Mouse (Mus musculus) limb, embryonic 13.5 days (tissue): ENCODE results near the gene Klhl28. TPM values are rescaled to one million over a fixed set of nuclear protein-coding genes. Genes with fewer than 3 reads are reported as not detected.

ENCODE experiments used
- ATAC-seq: fragments of 200-750 bp; cut with Nextera tagmentation; 2 replicates; pipeline ENCODE4 v1.8.0; 2017; ENCODE audit warnings: low read depth, moderate number of reproducible peaks, moderate TSS enrichment; ENCODE audit not compliant: low FRiP score
- H3K27ac ChIP-seq: fragments of 300-500 bp; sonication (generic); 2 replicates; pipeline ENCODE4 v1.5.1; 2015; ENCODE audit warnings: inconsistent platforms, mild to moderate bottlenecking, moderate library complexity
- H3K27me3 ChIP-seq: fragments of 300-500 bp; sonication (generic); 2 replicates; pipeline ENCODE4 v1.6.1; 2015; ENCODE audit warnings: mild to moderate bottlenecking, inconsistent platforms
- H3K36me3 ChIP-seq: fragments of 300-500 bp; sonication (generic); 2 replicates; pipeline ENCODE4 v1.6.1; 2015; ENCODE audit warnings: inconsistent platforms, mild to moderate bottlenecking, moderate library complexity
- H3K4me1 ChIP-seq: fragments of 300-500 bp; sonication (generic); 2 replicates; pipeline ENCODE4 v1.6.1; 2015; ENCODE audit warnings: inconsistent platforms
- H3K4me2 ChIP-seq: fragments of 300-500 bp; sonication (generic); replicated peaks from 2 replicates; pipeline ENCODE4 v1.6.1; 2015; ENCODE audit warnings: inconsistent platforms, mild to moderate bottlenecking, moderate library complexity
- H3K4me3 ChIP-seq: fragments of 300-500 bp; sonication (generic); 2 replicates; pipeline ENCODE4 v1.5.1; 2015; ENCODE audit warnings: moderate library complexity, mild to moderate bottlenecking, inconsistent platforms
- H3K9ac ChIP-seq: fragments of 300-500 bp; sonication (generic); 2 replicates; pipeline ENCODE4 v1.6.1; 2015; ENCODE audit warnings: mild to moderate bottlenecking, inconsistent platforms
- H3K9me3 ChIP-seq: fragments of 300-500 bp; sonication (generic); 2 replicates; pipeline ENCODE4 v1.6.1; 2016; ENCODE audit warnings: inconsistent platforms
- WGBS: fragments of 180-500 bp; shearing (Covaris S2); methylation state at CpG from one replicate; pipeline ENCODE4 v1.1.7; 2015; 5-methylcytosine and 5-hydroxymethylcytosine counted together
- polyA plus RNA-seq: library from polyadenylated mRNA; unstranded; fragments of >200 nt; fragmentation: Nextera tagmentation; extraction: Ambion mirVana; gene quantifications from 2 replicates; pipeline ENCODE4 v1.2.1, GENCODE M21; 2015

The Klhl28 gene
- polyA plus RNA-seq, result 14.4 and 15.3 TPM in 2 replicates

GRCm38 (mm10) chr12:64965124-64966026, at the start of gene Klhl28, which contains the start of gene Togaram1:
Klhl28 (minus strand) TSS chr12:64965534.
Togaram1 (plus strand) TSS chr12:64965804.
- no peaks in the 10 kb centered on the region for H3K27me3 ChIP-seq
- no peaks in the 10 kb centered on the region for H3K9me3 ChIP-seq
- no peaks in the 10 kb centered on the region for H3K36me3 ChIP-seq
- ATAC-seq, result peak; percentile 99
- WGBS, result under 1% methylated on average over 45 of the region's 45 CpGs
- peak within 1 kb of the TSS; percentile 88 for H3K9ac ChIP-seq
- H3K4me1 ChIP-seq, result peaks cover 34% of the 10 kb centered on the region
- peak within 1 kb of the TSS; percentile 87 for H3K27ac ChIP-seq
- peak within 1 kb of the TSS; percentile 91 for H3K4me3 ChIP-seq
- peak within 1 kb of the TSS; percentile 96 for H3K4me2 ChIP-seq

DNA sequence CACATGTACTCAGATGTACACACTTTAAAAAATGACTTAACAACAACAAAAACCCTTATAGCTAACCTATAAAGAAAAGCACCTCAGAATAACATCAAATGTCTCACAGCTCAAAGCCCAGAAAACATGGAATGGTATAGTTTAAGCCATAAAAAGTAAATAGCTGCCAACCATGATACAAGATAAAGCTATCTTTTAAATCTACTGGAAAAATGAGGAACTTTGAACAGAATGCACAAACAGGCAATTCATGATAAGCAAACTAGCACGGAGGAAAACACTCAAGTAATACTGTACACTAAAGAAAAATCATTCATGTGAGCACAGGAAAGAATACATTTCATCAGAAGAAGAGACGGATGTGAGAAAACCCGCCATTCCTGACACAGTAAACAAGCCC, 42.4 kb upstream of the Klhl28 start:
- no peak for ATAC-seq
- no peaks in the 10 kb centered on the region for H3K27me3 ChIP-seq
- H3K9me3 ChIP-seq, result no peaks in the 10 kb centered on the region
- H3K4me2 ChIP-seq, result no peak overlapping the region
- no peaks in the 10 kb centered on the region for H3K4me1 ChIP-seq
- WGBS, result 89% methylated on average over 3 of the region's 3 CpGs
- H3K36me3 ChIP-seq, result peaks cover 70% of the 10 kb centered on the region
- H3K27ac ChIP-seq, result no peak overlapping the region
- no peak overlapping the region for H3K4me3 ChIP-seq
- H3K9ac ChIP-seq, result no peak overlapping the region

GRCm38 (mm10) chr12:64977518-64977917, 12.2 kb upstream of the Klhl28 start:
- Histone ChIP-seq H3K27ac (no peak overlapping the region), H3K4me1 (0 out of 2 replicates have a peak, but pooled peaks cover 3% of the 10 kb centered on the region), H3K27me3 (no peaks in the 10 kb centered on the region), H3K36me3 (peaks cover 36% of the 10 kb centered on the region), H3K9ac (no peak overlapping the region), H3K4me3 (no peak overlapping the region), H3K9me3 (no peaks in the 10 kb centered on the region), H3K4me2 (no peak overlapping the region)
- ATAC-seq, result no peak
- 81% methylated on average over 1 of the region's 1 CpGs for WGBS

- H3K27me3 ChIP-seq, result no peaks in the 10 kb centered on the region
- ATAC-seq, result no peak
- H3K4me2 ChIP-seq, result no peak overlapping the region
- 28% methylated on average over 1 of the region's 1 CpGs for WGBS
- H3K9ac ChIP-seq, result no peak overlapping the region
- H3K9me3 ChIP-seq, result no peaks in the 10 kb centered on the region
- H3K36me3 ChIP-seq, result peaks cover 33% of the 10 kb centered on the region
- H3K27ac ChIP-seq, result no peak overlapping the region
- H3K4me3 ChIP-seq, result no peak overlapping the region
- peaks cover 11% of the 10 kb centered on the region for H3K4me1 ChIP-seq
Measured at GRCm38 (mm10) chr12:64976191-64976590, 10.9 kb upstream of the Klhl28 start.

DNA sequence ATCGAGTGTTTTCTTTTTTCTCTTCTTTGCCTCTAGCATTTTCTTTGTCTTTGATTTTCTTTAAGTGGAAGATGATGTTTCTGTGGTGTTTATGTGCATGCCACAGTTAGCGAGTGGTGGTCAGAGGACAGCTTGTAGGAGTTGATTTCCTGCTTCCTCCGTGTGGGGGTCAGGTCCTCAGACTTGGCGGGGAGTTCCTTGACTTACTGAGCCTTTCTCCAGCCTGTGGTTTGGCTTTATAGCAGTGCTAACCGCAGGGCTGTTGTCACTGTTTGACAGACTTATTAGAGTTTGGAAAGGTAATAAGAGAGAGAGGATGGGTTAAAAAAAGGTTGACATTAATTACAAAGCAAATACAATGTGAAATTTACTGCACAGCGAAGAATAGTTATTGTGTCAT, 10.2 kb upstream of the Klhl28 start:
- Histone ChIP-seq H3K4me2 (no peak overlapping the region), H3K4me1 (peaks cover 18% of the 10 kb centered on the region), H3K36me3 (peaks cover 31% of the 10 kb centered on the region), H3K9me3 (no peaks in the 10 kb centered on the region), H3K4me3 (no peak overlapping the region), H3K27ac (no peak overlapping the region), H3K9ac (no peak overlapping the region), H3K27me3 (no peaks in the 10 kb centered on the region)
- ATAC-seq, result no peak
- WGBS, result 41% methylated on average over 6 of the region's 6 CpGs

DNA sequence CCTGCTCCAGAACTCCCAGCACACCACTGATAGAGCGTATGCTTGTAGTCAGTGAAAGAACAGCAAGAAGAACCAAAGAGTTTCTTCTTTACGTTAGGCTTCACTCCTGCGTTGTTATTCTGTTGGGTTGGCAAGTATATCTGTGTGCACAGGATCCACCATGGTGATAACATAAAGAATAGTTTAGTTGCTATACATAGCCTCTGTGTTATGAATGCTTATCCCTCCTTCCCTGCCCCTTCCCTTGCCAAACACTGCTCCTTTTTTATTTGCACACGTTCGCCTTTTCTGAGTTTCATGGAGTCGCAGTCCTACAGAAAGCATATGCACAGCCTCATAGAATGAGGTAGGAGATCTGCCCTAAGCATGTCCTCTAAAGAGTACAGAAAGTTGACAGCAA, 6.7 kb upstream of the Klhl28 start:
- Histone ChIP-seq H3K9me3 (no peaks in the 10 kb centered on the region), H3K27me3 (no peaks in the 10 kb centered on the region), H3K4me3 (no peak overlapping the region), H3K4me2 (peak overlapping the region; percentile 14), H3K36me3 (peaks cover 2% of the 10 kb centered on the region), H3K9ac (no peak overlapping the region), H3K4me1 (peaks cover 41% of the 10 kb centered on the region), H3K27ac (no peak overlapping the region)
- WGBS, result 86% methylated on average over 6 of the region's 6 CpGs
- no peak for ATAC-seq

GRCm38 (mm10) chr12:64971399-64971798, 6.1 kb upstream of the Klhl28 start:
- no peaks in the 10 kb centered on the region for H3K27me3 ChIP-seq
- H3K4me2 ChIP-seq, result peak overlapping the region; percentile 36
- H3K4me3 ChIP-seq, result no peak overlapping the region
- no peaks in the 10 kb centered on the region; the same call in 1 of the 2 replicates for H3K36me3 ChIP-seq
- ATAC-seq, result no peak
- peaks cover 47% of the 10 kb centered on the region for H3K4me1 ChIP-seq
- no peak overlapping the region for H3K27ac ChIP-seq
- no peaks in the 10 kb centered on the region for H3K9me3 ChIP-seq
- H3K9ac ChIP-seq, result no peak overlapping the region

- Histone ChIP-seq H3K27me3 (no peaks in the 10 kb centered on the region), H3K9me3 (no peaks in the 10 kb centered on the region), H3K4me2 (peak overlapping the region; percentile 96), H3K4me3 (peak overlapping the region; percentile 91), H3K4me1 (peaks cover 50% of the 10 kb centered on the region), H3K9ac (peak overlapping the region; percentile 88), H3K36me3 (no peaks in the 10 kb centered on the region; the same call in 1 of the 2 replicates), H3K27ac (no peak overlapping the region)
- WGBS, result 5% methylated on average over 2 of the region's 2 CpGs
- no peak for ATAC-seq
Measured at GRCm38 (mm10) chr12:64968067-64968466, 2.7 kb upstream of the Klhl28 start.

GRCm38 (mm10) chr12:64967470-64967869, 2.1 kb upstream of the Klhl28 start:
- Histone ChIP-seq H3K27me3 (no peaks in the 10 kb centered on the region), H3K9me3 (no peaks in the 10 kb centered on the region), H3K4me2 (peak overlapping the region; percentile 96), H3K27ac (peak overlapping the region; percentile 6; the same call in 1 of the 2 replicates), H3K4me3 (peak overlapping the region; percentile 91), H3K4me1 (peaks cover 50% of the 10 kb centered on the region), H3K36me3 (no peaks in the 10 kb centered on the region; the same call in 1 of the 2 replicates), H3K9ac (peak overlapping the region; percentile 88)
- no peak for ATAC-seq
- 1% methylated on average over 9 of the region's 9 CpGs for WGBS

- no peaks in the 10 kb centered on the region for H3K27me3 ChIP-seq
- peak overlapping the region; percentile 96 for H3K4me2 ChIP-seq
- H3K4me3 ChIP-seq, result peak overlapping the region; percentile 91
- H3K27ac ChIP-seq, result peak overlapping the region; percentile 87
- H3K9ac ChIP-seq, result peak overlapping the region; percentile 88
- no peaks in the 10 kb centered on the region; the same call in 1 of the 2 replicates for H3K36me3 ChIP-seq
- no peak for ATAC-seq
- 3% methylated on average over 19 of the region's 19 CpGs for WGBS
- H3K9me3 ChIP-seq, result no peaks in the 10 kb centered on the region
- H3K4me1 ChIP-seq, result peaks cover 46% of the 10 kb centered on the region
Measured at GRCm38 (mm10) chr12:64966652-64967435, 1.5 kb upstream of the Klhl28 start.

DNA sequence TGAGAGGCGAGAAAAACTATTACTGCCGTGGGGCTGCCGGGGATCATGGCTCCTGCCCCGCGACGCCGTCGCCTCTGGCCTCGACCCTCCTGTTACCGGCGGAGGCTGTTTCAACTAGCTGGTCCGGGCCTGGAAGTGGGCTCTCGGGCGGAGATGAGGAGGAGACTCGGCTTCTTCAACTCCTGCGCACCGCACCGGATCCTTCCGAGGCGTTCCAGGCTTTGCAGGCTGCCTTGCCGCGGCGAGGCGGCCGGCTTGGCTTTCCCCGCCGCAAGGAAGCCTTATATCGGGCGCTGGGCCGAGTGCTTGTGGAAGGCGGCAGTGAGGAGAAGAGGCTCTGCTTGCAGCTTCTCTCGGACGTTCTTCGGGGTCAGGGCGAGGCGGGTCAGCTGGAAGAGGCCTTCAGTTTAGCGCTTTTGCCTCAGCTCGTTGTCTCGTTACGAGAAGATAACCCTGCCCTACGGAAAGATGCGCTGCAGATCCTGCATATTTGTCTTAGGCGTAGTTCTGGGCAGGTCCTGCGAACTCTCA, 832 bp upstream of the Klhl28 start:
- Histone ChIP-seq H3K4me3 (peak overlapping the region; percentile 91), H3K27me3 (no peaks in the 10 kb centered on the region), H3K9me3 (no peaks in the 10 kb centered on the region), H3K36me3 (no peaks in the 10 kb centered on the region; the same call in 1 of the 2 replicates), H3K27ac (peak overlapping the region; percentile 87), H3K9ac (peak overlapping the region; percentile 88), H3K4me1 (peaks cover 42% of the 10 kb centered on the region), H3K4me2 (peak overlapping the region; percentile 96)
- under 1% methylated on average over 44 of the region's 44 CpGs for WGBS
- peak; percentile 9; the same call in 1 of the 2 replicates for ATAC-seq

GRCm38 (mm10) chr12:64964560-64964959, 774 bp downstream of the Klhl28 start:
- no peak overlapping the region for H3K27ac ChIP-seq
- H3K9ac ChIP-seq, result peak overlapping the region; percentile 70
- WGBS, result 21% methylated on average over 4 of the region's 4 CpGs
- no peak for ATAC-seq
- H3K36me3 ChIP-seq, result no peaks in the 10 kb centered on the region
- peaks cover 27% of the 10 kb centered on the region for H3K4me1 ChIP-seq
- H3K4me2 ChIP-seq, result peak overlapping the region; percentile 84
- no peaks in the 10 kb centered on the region for H3K27me3 ChIP-seq
- peak overlapping the region; percentile 91 for H3K4me3 ChIP-seq
- H3K9me3 ChIP-seq, result no peaks in the 10 kb centered on the region
